Mouse (Mus musculus) liver, adult 2 months (tissue): ENCODE measurements around the gene Fubp3. TPM values are rescaled to one million over a fixed set of nuclear protein-coding genes. Genes with fewer than 3 reads are reported as not detected.

Source experiments
- DNase-seq: peaks from one replicate; pipeline ENCODE4 v3.0.0-alpha.2; 2011; ENCODE audit warnings: low read depth, low spot score; ENCODE audit errors: extremely low read depth
- H3K27ac ChIP-seq: fragments of 200-500 bp; replicated peaks from 2 replicates; pipeline ENCODE4 v1.5.1; 2012; ENCODE audit warnings: low read depth, mild to moderate bottlenecking, control low read depth, inconsistent platforms, low read length; ENCODE audit not compliant: insufficient read depth
- H3K27me3 ChIP-seq: fragments of 200-500 bp; 2 replicates; pipeline ENCODE4 v1.6.1; 2012; ENCODE audit warnings: mild to moderate bottlenecking, moderate library complexity, low read length, inconsistent platforms; ENCODE audit not compliant: control insufficient read depth, insufficient read depth
- H3K36me3 ChIP-seq: fragments of 200-500 bp; 2 replicates; pipeline ENCODE4 v1.6.1; 2012; ENCODE audit warnings: low read length, inconsistent platforms; ENCODE audit not compliant: control insufficient read depth, insufficient read depth
- H3K4me1 ChIP-seq: fragments of 200-500 bp; 2 replicates; pipeline ENCODE4 v1.6.1; 2011; ENCODE audit warnings: low read length; ENCODE audit not compliant: control insufficient read depth, insufficient read depth
- H3K4me3 ChIP-seq: fragments of 200-500 bp; 2 replicates; pipeline ENCODE4 v1.5.1; 2011; ENCODE audit warnings: low read depth, mild to moderate bottlenecking, control low read depth, low read length, moderate library complexity; ENCODE audit not compliant: insufficient read depth
- H3K79me2 ChIP-seq: fragments of 200-500 bp; 2 replicates; pipeline ENCODE4 v1.6.1; 2012; ENCODE audit warnings: inconsistent platforms, mild to moderate bottlenecking, low read length, moderate library complexity; ENCODE audit not compliant: control insufficient read depth, insufficient read depth
- H3K9ac ChIP-seq: fragments of 200-500 bp; 2 replicates; pipeline ENCODE4 v1.6.1; 2012; ENCODE audit warnings: low read depth, mild to moderate bottlenecking, control low read depth, inconsistent platforms, low read length
- CTCF ChIP-seq: fragments of 200-500 bp; IDR thresholded peaks from 2 replicates; pipeline ENCODE4 v1.5.1; 2011; ENCODE audit warnings: low read depth, low read length, control low read depth
- POLR2A ChIP-seq: fragments of 200-500 bp; IDR thresholded peaks from 2 replicates; pipeline ENCODE4 v1.6.1; 2011; ENCODE audit warnings: low read length, control low read depth; ENCODE audit not compliant: insufficient read depth; ENCODE audit errors: extremely low read depth
- WGBS: fragments of 180-500 bp; shearing (Covaris S2); methylation state at CpG from one replicate; pipeline ENCODE4 v1.1.7; 2018; 5-methylcytosine and 5-hydroxymethylcytosine counted together
- polyA plus RNA-seq: library from polyadenylated mRNA; depleted of rRNA; stranded (reverse); fragments of >200 nt; gene quantifications from 2 replicates; pipeline ENCODE4 v1.2.3, GENCODE M21; 2012
- total RNA-seq: library from RNA; depleted of rRNA; stranded (reverse); fragments of >200 nt; gene quantifications from 2 replicates; pipeline ENCODE4 v1.2.3, GENCODE M21; 2014

Gene Fubp3
- total and polyA plus RNA-seq, 2 experiments: 16.3 to 19.1 TPM

DNA sequence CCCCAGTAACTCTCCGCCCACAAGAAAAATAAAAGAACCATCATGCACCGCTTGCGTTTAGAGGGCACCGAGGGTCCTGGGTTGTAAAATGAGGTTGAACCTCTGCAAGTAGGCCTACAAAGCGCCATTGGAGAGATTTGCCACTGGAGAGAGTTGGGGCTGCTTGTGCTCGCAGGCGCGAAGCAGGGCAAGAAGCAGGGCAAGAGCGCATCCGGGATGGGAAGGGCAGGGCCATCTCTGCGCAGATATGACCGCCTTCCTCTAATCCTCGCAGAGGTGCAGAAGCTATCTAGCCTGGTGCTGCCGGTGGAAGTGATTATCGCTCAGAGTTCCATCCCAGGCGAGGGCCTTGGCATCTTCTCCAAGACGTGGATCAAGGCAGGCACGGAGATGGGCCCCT is 69.5 kb downstream of the Fubp3 start:
- no peak for DNase-seq
- Histone ChIP-seq H3K79me2 (no peaks in the 10 kb centered on the region), H3K27ac (no peak overlapping the region), H3K9ac (no peak overlapping the region), H3K27me3 (peaks cover 46% of the 10 kb centered on the region), H3K36me3 (no peaks in the 10 kb centered on the region), H3K4me3 (no peak overlapping the region), H3K4me1 (no peaks in the 10 kb centered on the region; the same call in 1 of the 2 replicates)
- no peak for TF ChIP-seq POLR2A
- TF ChIP-seq CTCF: no peak
- 9% methylated on average over 18 of the region's 18 CpGs for WGBS

- 1% methylated on average over 108 of the region's 109 CpGs for WGBS
- Histone ChIP-seq H3K27me3 (peaks cover 19% of the 10 kb centered on the region), H3K36me3 (no peaks in the 10 kb centered on the region), H3K9ac (no peak overlapping the region), H3K27ac (no peak overlapping the region), H3K4me3 (peak overlapping the region; percentile 27; the same call in 1 of the 2 replicates), H3K4me1 (peaks cover 2% of the 10 kb centered on the region; the same call in 1 of the 2 replicates), H3K79me2 (no peaks in the 10 kb centered on the region)
- no peak for DNase-seq
- TF ChIP-seq POLR2A (no peak), CTCF (no peak)
Observed at GRCm38 (mm10) chr2:31653971-31654853, 81.8 kb downstream of the Fubp3 start.

GRCm38 (mm10) chr2:31654854-31655559 is 82.6 kb downstream of the Fubp3 start:
- no peak for DNase-seq
- no peaks in the 10 kb centered on the region for H3K36me3 ChIP-seq
- H3K79me2 ChIP-seq: no peaks in the 10 kb centered on the region
- peaks cover 2% of the 10 kb centered on the region; the same call in 1 of the 2 replicates for H3K4me1 ChIP-seq
- 5% methylated on average over 22 of the region's 22 CpGs for WGBS
- TF ChIP-seq CTCF (peak; percentile 67), POLR2A (no peak)
- no peak overlapping the region for H3K4me3 ChIP-seq
- no peak overlapping the region for H3K9ac ChIP-seq
- H3K27me3 ChIP-seq: peaks cover 19% of the 10 kb centered on the region
- no peak overlapping the region for H3K27ac ChIP-seq

GRCm38 (mm10) chr2:31656374-31656773 is 83.9 kb downstream of the Fubp3 start:
- Histone ChIP-seq H3K27ac (no peak overlapping the region), H3K79me2 (no peaks in the 10 kb centered on the region), H3K4me3 (no peak overlapping the region), H3K9ac (no peak overlapping the region), H3K36me3 (no peaks in the 10 kb centered on the region), H3K4me1 (peaks cover 2% of the 10 kb centered on the region; the same call in 1 of the 2 replicates), H3K27me3 (peaks cover 19% of the 10 kb centered on the region)
- WGBS: 90% methylated on average over 7 of the region's 7 CpGs
- no peak for TF ChIP-seq CTCF
- no peak for TF ChIP-seq POLR2A
- DNase-seq: no peak

- peaks cover 4% of the 10 kb centered on the region for H3K27me3 ChIP-seq
- no peak overlapping the region for H3K27ac ChIP-seq
- H3K4me3 ChIP-seq: no peak overlapping the region
- no peaks in the 10 kb centered on the region for H3K36me3 ChIP-seq
- DNase-seq: peak; percentile 22
- TF ChIP-seq CTCF (no peak), POLR2A (no peak)
- no peak overlapping the region for H3K9ac ChIP-seq
- no peaks in the 10 kb centered on the region for H3K79me2 ChIP-seq
- WGBS: 49% methylated on average over 8 of the region's 8 CpGs
- H3K4me1 ChIP-seq: peaks cover 3% of the 10 kb centered on the region; the same call in 1 of the 2 replicates
Observed at GRCm38 (mm10) chr2:31662939-31663803, 90.7 kb downstream of the Fubp3 start.
